Mouse (Mus musculus): Measurements from ENCODE around the gene Rfx2. TPM values are rescaled to one million over a fixed set of nuclear protein-coding genes. Genes with fewer than 3 reads are reported as not detected.

The Rfx2 gene
- polyA plus RNA-seq, 1 experiment from 2014 or later = 5.4 TPM

- H3K9me3 ChIP-seq = no peaks in the 10 kb centered on the region
- WGBS = 48% methylated on average over 7 of the region's 7 CpGs
- H3K27me3 ChIP-seq (replicated peaks) = no peaks in the 10 kb centered on the region
- no peak for ATAC-seq (replicated peaks)
- H3K9ac ChIP-seq = no peak overlapping the region
- no peak overlapping the region for H3K4me3 ChIP-seq
- no peaks in the 10 kb centered on the region for H3K4me1 ChIP-seq
- no peak overlapping the region for H3K27ac ChIP-seq
- no peak overlapping the region for H3K4me2 ChIP-seq
- H3K36me3 ChIP-seq (replicated peaks) = no peaks in the 10 kb centered on the region
Observed at GRCm38 (mm10) chr17:56858922-56859321, 28.1 kb upstream of the Rfx2 start.

- Histone ChIP-seq H3K27me3 (replicated peaks) (no peaks in the 10 kb centered on the region), H3K9me3 (no peaks in the 10 kb centered on the region), H3K9ac (no peak overlapping the region), H3K4me3 (no peak overlapping the region), H3K27ac (no peak overlapping the region), H3K4me2 (no peak overlapping the region), H3K36me3 (replicated peaks) (no peaks in the 10 kb centered on the region), H3K4me1 (no peaks in the 10 kb centered on the region)
- 43% methylated on average over 4 of the region's 4 CpGs for WGBS
- no peak for ATAC-seq (replicated peaks)
Observed at GRCm38 (mm10) chr17:56858216-56858615, 27.4 kb upstream of the Rfx2 start.

GRCm38 (mm10) chr17:56855421-56855820, 24.6 kb upstream of the Rfx2 start:
- no peaks in the 10 kb centered on the region for H3K4me1 ChIP-seq
- no peaks in the 10 kb centered on the region for H3K27me3 ChIP-seq (replicated peaks)
- 85% methylated on average over 3 of the region's 3 CpGs for WGBS
- no peak overlapping the region for H3K27ac ChIP-seq
- no peak overlapping the region for H3K4me2 ChIP-seq
- H3K9me3 ChIP-seq = no peaks in the 10 kb centered on the region
- H3K4me3 ChIP-seq = no peak overlapping the region
- H3K9ac ChIP-seq = no peak overlapping the region
- ATAC-seq (replicated peaks) = no peak
- H3K36me3 ChIP-seq (replicated peaks) = no peaks in the 10 kb centered on the region

- no peaks in the 10 kb centered on the region for H3K9me3 ChIP-seq
- no peak overlapping the region for H3K9ac ChIP-seq
- no peak overlapping the region for H3K27ac ChIP-seq
- no peak overlapping the region for H3K4me2 ChIP-seq
- no peaks in the 10 kb centered on the region for H3K36me3 ChIP-seq (replicated peaks)
- no peaks in the 10 kb centered on the region for H3K27me3 ChIP-seq (replicated peaks)
- ATAC-seq (replicated peaks) = no peak
- no peaks in the 10 kb centered on the region for H3K4me1 ChIP-seq
- WGBS = 76% methylated on average over 3 of the region's 3 CpGs
- no peak overlapping the region for H3K4me3 ChIP-seq
Observed at GRCm38 (mm10) chr17:56851167-56851566, 20.4 kb upstream of the Rfx2 start.

- no peaks in the 10 kb centered on the region for H3K27me3 ChIP-seq (replicated peaks)
- no peak overlapping the region for H3K9ac ChIP-seq
- no peaks in the 10 kb centered on the region for H3K4me1 ChIP-seq
- H3K27ac ChIP-seq = no peak overlapping the region
- H3K9me3 ChIP-seq = no peaks in the 10 kb centered on the region
- 80% methylated on average over 13 of the region's 13 CpGs for WGBS
- H3K4me2 ChIP-seq = no peak overlapping the region
- no peaks in the 10 kb centered on the region for H3K36me3 ChIP-seq (replicated peaks)
- H3K4me3 ChIP-seq = no peak overlapping the region
- no peak for ATAC-seq (replicated peaks)
Observed at GRCm38 (mm10) chr17:56849710-56850109, 18.9 kb upstream of the Rfx2 start.

- Histone ChIP-seq H3K9ac (no peak overlapping the region), H3K9me3 (no peaks in the 10 kb centered on the region), H3K27me3 (replicated peaks) (no peaks in the 10 kb centered on the region), H3K4me1 (no peaks in the 10 kb centered on the region), H3K4me3 (no peak overlapping the region), H3K4me2 (no peak overlapping the region), H3K36me3 (replicated peaks) (no peaks in the 10 kb centered on the region), H3K27ac (no peak overlapping the region)
- ATAC-seq (replicated peaks) = no peak
- WGBS = 88% methylated on average over 5 of the region's 5 CpGs
Observed at GRCm38 (mm10) chr17:56848785-56849184, 18.0 kb upstream of the Rfx2 start.

- Histone ChIP-seq H3K4me2 (no peak overlapping the region), H3K9ac (no peak overlapping the region), H3K9me3 (no peaks in the 10 kb centered on the region), H3K27me3 (replicated peaks) (no peaks in the 10 kb centered on the region), H3K4me1 (no peaks in the 10 kb centered on the region), H3K36me3 (replicated peaks) (no peaks in the 10 kb centered on the region), H3K27ac (no peak overlapping the region), H3K4me3 (no peak overlapping the region)
- ATAC-seq (replicated peaks) = no peak
- 91% methylated on average over 5 of the region's 5 CpGs for WGBS
Observed at GRCm38 (mm10) chr17:56843678-56844077, 12.9 kb upstream of the Rfx2 start.

GRCm38 (mm10) chr17:56842173-56842572, 11.4 kb upstream of the Rfx2 start:
- Histone ChIP-seq H3K4me3 (no peak overlapping the region), H3K27me3 (replicated peaks) (no peaks in the 10 kb centered on the region), H3K27ac (no peak overlapping the region), H3K4me2 (no peak overlapping the region), H3K9ac (no peak overlapping the region), H3K4me1 (no peaks in the 10 kb centered on the region), H3K9me3 (no peaks in the 10 kb centered on the region), H3K36me3 (replicated peaks) (no peaks in the 10 kb centered on the region)
- whole genome bisulfite sequencing = 87% methylated on average over 5 of the region's 5 CpGs
- ATAC-seq (replicated peaks) = no peak

GRCm38 (mm10) chr17:56840524-56840923, 9.7 kb upstream of the Rfx2 start:
- H3K4me3 ChIP-seq = no peak overlapping the region
- no peaks in the 10 kb centered on the region for H3K36me3 ChIP-seq (replicated peaks)
- H3K27ac ChIP-seq = no peak overlapping the region
- H3K4me1 ChIP-seq = no peaks in the 10 kb centered on the region
- H3K27me3 ChIP-seq (replicated peaks) = no peaks in the 10 kb centered on the region
- no peaks in the 10 kb centered on the region for H3K9me3 ChIP-seq
- no peak overlapping the region for H3K9ac ChIP-seq
- ATAC-seq (replicated peaks) = no peak
- 89% methylated on average over 7 of the region's 7 CpGs for WGBS
- no peak overlapping the region for H3K4me2 ChIP-seq

GRCm38 (mm10) chr17:56836336-56836735, 5.5 kb upstream of the Rfx2 start:
- ATAC-seq (replicated peaks) = no peak
- H3K4me2 ChIP-seq = no peak overlapping the region
- 94% methylated on average over 8 of the region's 8 CpGs for WGBS

GRCm38 (mm10) chr17:56833381-56833780, 2.6 kb upstream of the Rfx2 start:
- Histone ChIP-seq H3K4me3 (no peak overlapping the region), H3K9me3 (no peaks in the 10 kb centered on the region), H3K4me1 (peaks cover 21% of the 10 kb centered on the region), H3K9ac (no peak overlapping the region), H3K4me2 (no peak overlapping the region), H3K27ac (no peak overlapping the region), H3K36me3 (replicated peaks) (no peaks in the 10 kb centered on the region), H3K27me3 (replicated peaks) (peaks cover 6% of the 10 kb centered on the region)
- ATAC-seq (replicated peaks) = no peak
- WGBS = 92% methylated on average over 1 of the region's 1 CpGs

More at GRCm38 (mm10) chr17:56836336-56836735, 5.5 kb upstream of the Rfx2 start:
- H3K4me1 ChIP-seq = peaks cover 5% of the 10 kb centered on the region; the same call in 1 of the 2 replicates
- H3K9me3 ChIP-seq = no peaks in the 10 kb centered on the region
- no peak overlapping the region for H3K4me3 ChIP-seq
- no peak overlapping the region for H3K9ac ChIP-seq
- no peak overlapping the region for H3K27ac ChIP-seq
- H3K27me3 ChIP-seq (replicated peaks) = no peaks in the 10 kb centered on the region; the same call in 1 of the 2 replicates
- no peaks in the 10 kb centered on the region for H3K36me3 ChIP-seq (replicated peaks)

GRCm38 (mm10) chr17:56832918-56833317, 2.1 kb upstream of the Rfx2 start:
- no peak for ATAC-seq (replicated peaks)
- 92% methylated on average over 1 of the region's 1 CpGs for WGBS
- H3K36me3 ChIP-seq (replicated peaks) = no peaks in the 10 kb centered on the region
- H3K27ac ChIP-seq = no peak overlapping the region
- no peak overlapping the region for H3K9ac ChIP-seq
- no peak overlapping the region for H3K4me3 ChIP-seq
- H3K9me3 ChIP-seq = no peaks in the 10 kb centered on the region
- no peak overlapping the region for H3K4me2 ChIP-seq
- H3K4me1 ChIP-seq = peaks cover 21% of the 10 kb centered on the region
- peaks cover 6% of the 10 kb centered on the region for H3K27me3 ChIP-seq (replicated peaks)

- Histone ChIP-seq H3K27ac (no peak overlapping the region), H3K9me3 (no peaks in the 10 kb centered on the region), H3K4me2 (peak overlapping the region; percentile 81), H3K4me3 (peak overlapping the region; percentile 55), H3K27me3 (replicated peaks) (peaks cover 6% of the 10 kb centered on the region), H3K9ac (peak overlapping the region; percentile 18; the same call in 1 of the 2 replicates), H3K36me3 (replicated peaks) (no peaks in the 10 kb centered on the region), H3K4me1 (peaks cover 21% of the 10 kb centered on the region)
- 0% methylated on average over 41 of the region's 42 CpGs for WGBS
- peak; percentile 98 for ATAC-seq (replicated peaks)
Observed at GRCm38 (mm10) chr17:56831111-56831816, 451 bp upstream of the Rfx2 start.

All from midbrain, embryonic 15.5 days (tissue).